Mouse (Mus musculus) cortical plate, adult 2 months (tissue): ENCODE measurements around the gene Opa1.

ENCODE experiments used
- CTCF ChIP-seq: fragments of 200-500 bp; IDR thresholded peaks from 2 replicates; pipeline ENCODE4 v1.5.1; 2011; ENCODE audit warnings: mild to moderate bottlenecking, control low read depth, low read length; ENCODE audit not compliant: insufficient read depth; ENCODE audit errors: extremely low read depth
- POLR2A ChIP-seq: fragments of 200-500 bp; IDR thresholded peaks from 2 replicates; pipeline ENCODE4 v1.6.1; 2011; ENCODE audit warnings: mild to moderate bottlenecking, low read length, control low read depth; ENCODE audit not compliant: insufficient read depth; ENCODE audit errors: extremely low read depth

GRCm38 (mm10) chr16:29539906-29540305, 39.2 kb upstream of the Opa1 start:
- TF ChIP-seq POLR2A (no peak), CTCF (no peak)
